Mouse (Mus musculus) left cerebral cortex, adult 2 months (tissue): Measurements from ENCODE around the gene Pdlim7. TPM values are rescaled to one million over a fixed set of nuclear protein-coding genes. Genes with fewer than 3 reads are reported as not detected.

ENCODE experiments used
- DNase-seq, 2 experiments: peaks; one replicate each; pipeline ENCODE4 v3.0.0; 2021 to 2022; ENCODE audit warnings: low spot score in 2 of 2, mixed read lengths in 1 of 2; ENCODE audit errors: extremely low spot score in 1 of 2
- H3K27ac ChIP-seq: fragments of 200-600 bp; 2 replicates; pipeline ENCODE4 v1.8.1; 2022
- H3K4me3 ChIP-seq: fragments of 200-600 bp; 2 replicates; pipeline ENCODE4 v1.8.1; 2022
- CTCF ChIP-seq: fragments of 200-600 bp; IDR thresholded peaks from 2 replicates; pipeline ENCODE4 v1.8.1; 2022; ENCODE audit warnings: antibody characterized with exemption, mild to moderate bottlenecking, moderate library complexity
- intact Hi-C: fragments of 180-260 bp; cut with DNase I; formaldehyde crosslinking; loops from one replicate; pipeline ENCODE4 v1.15.1; 2025
- microRNA-seq, 2 experiments: library from miRNA; unstranded; fragments of <30 nt; microRNA quantifications; one replicate each; pipeline ENCODE4 v1.2.0; 2021
- total RNA-seq, 2 experiments: library from RNA; stranded (reverse); gene quantifications; 2 replicates each; pipeline ENCODE4 v1.2.3; 2021

Pdlim7 gene
- total RNA-seq, 2 experiments from 2014 or later = 94.9 to 114 TPM

GRCm38 (mm10) chr13:55450511-55450980, 62.9 kb downstream of the Pdlim7 start:
- TF ChIP-seq CTCF = no peak
- intact Hi-C loops = no loop called here
- peak; percentile 42 to 59 for DNase-seq

GRCm38 (mm10) chr13:55449679-55450441, 63.6 kb downstream of the Pdlim7 start:
- intact Hi-C loops = no loop called here
- Histone ChIP-seq H3K27ac (no peak overlapping the region), H3K4me3 (no peak overlapping the region)
- TF ChIP-seq CTCF = peak; percentile 5; the same call in 1 of the 2 replicates
- DNase-seq = no peak

More at GRCm38 (mm10) chr13:55450511-55450980, 62.9 kb downstream of the Pdlim7 start:
- no peak overlapping the region for H3K27ac ChIP-seq
- H3K4me3 ChIP-seq = no peak overlapping the region

- DNase-seq = no peak
- intact Hi-C loops = no loop called here
- TF ChIP-seq CTCF = no peak
Observed at GRCm38 (mm10) chr13:55449205-55449604, 64.3 kb downstream of the Pdlim7 start.

GRCm38 (mm10) chr13:55448131-55448530, 65.3 kb downstream of the Pdlim7 start:
- intact Hi-C loops = no loop called here
- Histone ChIP-seq H3K27ac (no peak overlapping the region), H3K4me3 (no peak overlapping the region)
- no peak for DNase-seq
- no peak for TF ChIP-seq CTCF

More at GRCm38 (mm10) chr13:55449205-55449604, 64.3 kb downstream of the Pdlim7 start:
- no peak overlapping the region for H3K4me3 ChIP-seq
- no peak overlapping the region for H3K27ac ChIP-seq

- H3K27ac ChIP-seq = no peak overlapping the region
- no peak for DNase-seq
- no peak for TF ChIP-seq CTCF
- no peak overlapping the region for H3K4me3 ChIP-seq
- intact Hi-C loops = no loop called here
Observed at GRCm38 (mm10) chr13:55447543-55447943, 65.9 kb downstream of the Pdlim7 start.

GRCm38 (mm10) chr13:55446483-55447105, 66.9 kb downstream of the Pdlim7 start:
- H3K4me3 ChIP-seq = peak overlapping the region; percentile 92

More at GRCm38 (mm10) chr13:55446483-55447105, 66.9 kb downstream of the Pdlim7 start:
- TF ChIP-seq CTCF = no peak
- intact Hi-C loops = no loop called here
- DNase-seq = no peak
- H3K27ac ChIP-seq = no peak overlapping the region

Small RNA genes lying within 50 kb of the gene (microRNA-seq; reads per million reads assigned to microRNA genes)
- 4.6 to 5.7 reads per million in 2 experiments for gene Mir6943
- gene Mir6944 = 39.4 to 90.1 reads per million in 2 experiments
- gene Mir6945 = 8.8 to 12.9 reads per million in 2 experiments

Other genes with a start within 250 kb of the Pdlim7 start
- gene Prelid1, start 193.2 kb downstream of the Pdlim7 start, total RNA-seq = 100 to 1,000 TPM; 161 to 170 TPM
- 10 to 100 TPM; 83.8 to 87.0 TPM for gene Rab24, start 191.7 kb downstream of the Pdlim7 start, total RNA-seq
- 1 to 10 TPM in 1 of 2 experiments, under 1 TPM in 1; 0.86 to 1.7 TPM for gene Mxd3, start 183.9 kb downstream of the Pdlim7 start, total RNA-seq
- 10 to 100 TPM; 57.8 to 60.4 TPM for gene Lman2, start 150.9 kb downstream of the Pdlim7 start, total RNA-seq
- 10 to 100 TPM; 52.4 to 58.2 TPM for gene Rgs14, start 143.9 kb downstream of the Pdlim7 start, total RNA-seq
- under 1 TPM; 0.25 to 0.49 TPM for gene Slc34a1, start 115.5 kb downstream of the Pdlim7 start, total RNA-seq
- gene Pfn3, start 98.4 kb downstream of the Pdlim7 start, total RNA-seq = not detected
- gene F12, start 86.9 kb downstream of the Pdlim7 start, total RNA-seq = 1 to 10 TPM in 1 of 2 experiments, under 1 TPM in 1; 0.95 to 1.3 TPM
- 10 to 100 TPM; 61.2 to 66.2 TPM for gene Grk6, start 68.6 kb downstream of the Pdlim7 start, total RNA-seq
- 10 to 100 TPM; 77.6 to 80.2 TPM for gene Prr7, start 49.4 kb downstream of the Pdlim7 start, total RNA-seq
- 100 to 1,000 TPM; 303 to 325 TPM for gene Dbn1, start 25.6 kb downstream of the Pdlim7 start, total RNA-seq
- gene Dok3, start 15.6 kb upstream of the Pdlim7 start, total RNA-seq = 10 to 100 TPM; 10.1 to 18.2 TPM
- 10 to 100 TPM; 63.7 to 65.7 TPM for gene Ddx41, start 23.0 kb upstream of the Pdlim7 start, total RNA-seq
- gene Fam193b, start 57.4 kb upstream of the Pdlim7 start, total RNA-seq = 10 to 100 TPM; 90.5 to 98.1 TPM
- 100 to 1,000 TPM; 128 to 141 TPM for gene Tmed9, start 60.1 kb upstream of the Pdlim7 start, total RNA-seq
- gene B4galt7, start 86.2 kb upstream of the Pdlim7 start, total RNA-seq = 10 to 100 TPM; 24.7 to 25.8 TPM
- 10 to 100 TPM; 42.6 to 45.3 TPM for gene Caml, start 109.3 kb upstream of the Pdlim7 start, total RNA-seq
- gene Ddx46, start 121.4 kb upstream of the Pdlim7 start, total RNA-seq = 10 to 100 TPM; 48.5 to 50.3 TPM
- gene B230219D22Rik, start 179.4 kb upstream of the Pdlim7 start, total RNA-seq = 10 to 100 TPM; 74.6 to 77.8 TPM
- gene Txndc15, start 201.0 kb upstream of the Pdlim7 start, total RNA-seq = 10 to 100 TPM; 74.9 to 76.6 TPM
- gene Pcbd2, start 213.7 kb upstream of the Pdlim7 start, total RNA-seq = 10 to 100 TPM; 20.9 to 24.0 TPM